In genomic region chr4:141068655-141069054, GRCm38 (mm10) we compare ENCODE assay signal across 18 mouse cellular contexts. TPM values are rescaled to one million over a fixed set of nuclear protein-coding genes. Genes with fewer than 3 reads are reported as not detected.
A peak's percentile ranks its signal among the peaks of the same experiment; 100 is the strongest.
DNase-seq lines count a peak whose midpoint lies in the region; ATAC-seq and TF ChIP-seq lines count a peak whose summit lies in the region.
"Had no signal": no experiment of that assay in that cellular context is flagged by ENCODE, and none has a peak within 500 bp of the region (broad histone marks: within the 10 kb centered on the region; RNA-seq: fewer than 3 reads in every experiment).

No protein-coding gene starts in this region.

- no peak for TF ChIP-seq EP300 in stomach, postnatal 0 days (optimal IDR thresholded peaks at IDR 0.05)
- peak; percentile 87 for TF ChIP-seq EP300 in liver, embryonic 14.5 days (IDR thresholded peaks at IDR 0.05; ENCODE audit: low read depth)

- peak overlapping the region; percentile 68; the same call in 1 of the 2 replicates for H3K27ac ChIP-seq in gastrocnemius, adult 2 months
- H3K27ac ChIP-seq in stomach, embryonic 15.5 days: no peak overlapping the region
- no peak overlapping the region for H3K27ac ChIP-seq in stomach, postnatal 0 days (replicated peaks)
- H3K27ac ChIP-seq in liver, embryonic 14.5 days: peak overlapping the region; percentile 41
- H3K27ac ChIP-seq: forebrain, embryonic 15.5 days; hindbrain, embryonic 13.5 days had no signal

- peaks cover 8% of the 10 kb centered on the region for H3K4me1 ChIP-seq in stomach, embryonic 15.5 days
- H3K4me1 ChIP-seq in stomach, postnatal 0 days (replicated peaks; ENCODE audit: control insufficient read depth, insufficient read depth): no peaks in the 10 kb centered on the region
- H3K4me1 ChIP-seq in liver, embryonic 14.5 days (replicated peaks; ENCODE audit: control insufficient read depth in 2 of 2, insufficient read depth in 2 of 2, low read length in 1 of 2): peaks cover 11 to 27% of the 10 kb centered on the region in 2 experiments
- H3K4me1 ChIP-seq: forebrain, embryonic 15.5 days had no signal

- TF ChIP-seq CTCF in gastrocnemius, adult 2 months (IDR thresholded peaks at IDR 0.05): no peak
- TF ChIP-seq CTCF in stomach, postnatal 0 days (IDR thresholded peaks at IDR 0.05; ENCODE audit: low read depth): no peak
- no peak for TF ChIP-seq CTCF in liver, embryonic 14.5 days (IDR thresholded peaks at IDR 0.05; ENCODE audit: low read depth)

- ATAC-seq in stomach, embryonic 15.5 days (ENCODE audit: insufficient read depth, low FRiP score, low read depth): peak; percentile 20; the same call in 1 of the 2 replicates
- ATAC-seq in stomach, postnatal 0 days (ENCODE audit: low FRiP score, low TSS enrichment): no peak
- ATAC-seq in liver, embryonic 14.5 days (ENCODE audit: insufficient read depth): peak; percentile 81
- ATAC-seq: activated CD4-positive, CD25-positive, alpha-beta regulatory T cell, adult 4 months; forebrain, embryonic 15.5 days; intestine, embryonic 16.5 days; Patski had no signal

- peak; percentile 16 for DNase-seq in gastrocnemius, adult 2 months
- no peak for DNase-seq in gastrocnemius, postnatal 25 days
- no peak for DNase-seq in stomach, postnatal 0 days (ENCODE audit: low spot score)
- DNase-seq in liver, embryonic 14.5 days (ENCODE audit: low read depth in 3 of 3, low spot score in 3 of 3): peak in 1 of 3 experiments; percentile 38
- no peak for DNase-seq in urinary bladder, postnatal 36 days (ENCODE audit: low spot score in 2 of 2)
- no peak for DNase-seq in urinary bladder, postnatal 25 days (ENCODE audit: low spot score)
- DNase-seq: adrenal gland, postnatal 14 days; cerebellum, postnatal 10 days; kidney, postnatal 14 days; lung, postnatal 14 days; thymus, postnatal 25 days had no signal

- H3K27me3 ChIP-seq in stomach, embryonic 15.5 days (replicated peaks): no peaks in the 10 kb centered on the region
- no peaks in the 10 kb centered on the region for H3K27me3 ChIP-seq in stomach, postnatal 0 days (ENCODE audit: control insufficient read depth, insufficient read depth, low read length)
- H3K27me3 ChIP-seq in liver, embryonic 14.5 days (ENCODE audit: control insufficient read depth, insufficient read depth, low read length): no peaks in the 10 kb centered on the region
- H3K27me3 ChIP-seq: forebrain, embryonic 15.5 days; hindbrain, embryonic 13.5 days; Patski had no signal

- H3K9ac ChIP-seq in stomach, embryonic 15.5 days: no peak overlapping the region
- H3K9ac ChIP-seq in stomach, postnatal 0 days (ENCODE audit: low read length): no peak overlapping the region
- no peak overlapping the region for H3K9ac ChIP-seq in liver, embryonic 14.5 days (replicated peaks)
- H3K9ac ChIP-seq: forebrain, embryonic 15.5 days; hindbrain, embryonic 13.5 days had no signal

- H3K4me2 ChIP-seq in stomach, embryonic 15.5 days: no peak overlapping the region
- H3K4me2 ChIP-seq in stomach, postnatal 0 days (replicated peaks; ENCODE audit: low read depth): no peak overlapping the region
- peak overlapping the region; percentile 25 for H3K4me2 ChIP-seq in liver, embryonic 14.5 days (ENCODE audit: low read depth)
- H3K4me2 ChIP-seq: forebrain, embryonic 15.5 days; hindbrain, embryonic 13.5 days had no signal

- peaks cover 67% of the 10 kb centered on the region for H3K36me3 ChIP-seq in stomach, embryonic 15.5 days
- H3K36me3 ChIP-seq in stomach, postnatal 0 days (ENCODE audit: control insufficient read depth, insufficient read depth, low read length): peaks cover 49% of the 10 kb centered on the region
- H3K36me3 ChIP-seq in liver, embryonic 14.5 days (replicated peaks; ENCODE audit: control insufficient read depth, insufficient read depth, low read depth): peaks cover 73% of the 10 kb centered on the region

- intact Hi-C loops in gastrocnemius, adult 2 months (cut with DNase I): loop anchor here (1.0 kb wide), 1 partner anchor 24 kb away; no protein-coding TSS in a partner anchor

- no peaks in the 10 kb centered on the region for H3K9me3 ChIP-seq in stomach, embryonic 15.5 days
- no peaks in the 10 kb centered on the region for H3K9me3 ChIP-seq in stomach, postnatal 0 days (ENCODE audit: control insufficient read depth, low read length)
- H3K9me3 ChIP-seq in liver, embryonic 14.5 days (ENCODE audit: control insufficient read depth, low read length): no peaks in the 10 kb centered on the region
- H3K9me3 ChIP-seq: forebrain, embryonic 15.5 days; hindbrain, embryonic 13.5 days had no signal

- 82% methylated on average over 8 of the region's 8 CpGs for WGBS in stomach, embryonic 15.5 days
- 88% methylated on average over 8 of the region's 8 CpGs for WGBS in stomach, postnatal 0 days
- WGBS in liver, embryonic 14.5 days (ENCODE audit: insufficient replicate concordance): 16% methylated on average over 8 of the region's 8 CpGs

- no peak overlapping the region for H3K4me3 ChIP-seq in gastrocnemius, adult 2 months
- H3K4me3 ChIP-seq in stomach, embryonic 15.5 days (replicated peaks): no peak overlapping the region
- H3K4me3 ChIP-seq in stomach, postnatal 0 days (ENCODE audit: low read depth, low read length): no peak overlapping the region
- H3K4me3 ChIP-seq in liver, embryonic 14.5 days (ENCODE audit: insufficient read depth in 1 of 2, low read depth in 2 of 2, low read length in 2 of 2): no peak overlapping the region
- H3K4me3 ChIP-seq: forebrain, embryonic 15.5 days; hindbrain, embryonic 13.5 days had no signal

RNA-seq across cellular contexts. Expression of gene Crocc, which starts 8.3 kb away (rescaled TPM):
- total RNA-seq in gastrocnemius, adult 2 months (2021): 1 to 10 TPM; 1.7 to 2.0 TPM
- total RNA-seq in gastrocnemius, postnatal 25 days (2021): 1 to 10 TPM; 1.8 to 2.4 TPM
- polyA plus RNA-seq in stomach, embryonic 15.5 days (2015; fragmentation: Nextera tagmentation; extraction: Ambion mirVana): 4.2 and 5.9 TPM in 2 replicates
- polyA plus RNA-seq in stomach, postnatal 0 days (2015; fragmentation: Nextera tagmentation; extraction: Ambion mirVana): 1.4 and 1.6 TPM in 2 replicates
- polyA plus RNA-seq in liver, embryonic 14.5 days (2012; rRNA removed): 1.3 and 1.7 TPM in 2 replicates
- polyA plus RNA-seq in liver, embryonic 14.5 days (2014; fragmentation: Nextera tagmentation; extraction: Ambion mirVana): 0.35 and 0.53 TPM in 2 replicates

RNA-seq across cellular contexts. Expression of gene Necap2, which starts 9.5 kb away (rescaled TPM):
- total RNA-seq in gastrocnemius, adult 2 months (2021): 10 to 100 TPM; 13.1 to 16.5 TPM
- total RNA-seq in gastrocnemius, postnatal 25 days (2021): 10 to 100 TPM; 12.6 to 14.5 TPM
- polyA plus RNA-seq in stomach, embryonic 15.5 days (2015; fragmentation: Nextera tagmentation; extraction: Ambion mirVana): 81.4 and 82.0 TPM in 2 replicates
- 77.7 and 81.1 TPM in 2 replicates for polyA plus RNA-seq in stomach, postnatal 0 days (2015; fragmentation: Nextera tagmentation; extraction: Ambion mirVana)
- 58.9 and 60.3 TPM in 2 replicates for polyA plus RNA-seq in liver, embryonic 14.5 days (2012; rRNA removed)
- 88.7 and 99.5 TPM in 2 replicates for polyA plus RNA-seq in liver, embryonic 14.5 days (2014; fragmentation: Nextera tagmentation; extraction: Ambion mirVana)

RNA-seq across cellular contexts. Expression of gene Spata21, which starts 19.5 kb away (rescaled TPM):
- total RNA-seq in gastrocnemius, adult 2 months (2021): not detected
- not detected for total RNA-seq in gastrocnemius, postnatal 25 days (2021)
- 0.05 and 0.15 TPM in 2 replicates for polyA plus RNA-seq in stomach, embryonic 15.5 days (2015; fragmentation: Nextera tagmentation; extraction: Ambion mirVana)
- polyA plus RNA-seq in stomach, postnatal 0 days (2015; fragmentation: Nextera tagmentation; extraction: Ambion mirVana): 0.05 and 0.11 TPM in 2 replicates
- polyA plus RNA-seq in liver, embryonic 14.5 days (2012; rRNA removed): 0.03 TPM in 1 of 2 replicates, not detected in the other
- not detected in 2 replicates for polyA plus RNA-seq in liver, embryonic 14.5 days (2014; fragmentation: Nextera tagmentation; extraction: Ambion mirVana)
- total RNA-seq: adrenal gland, postnatal 14 days had no signal
- polyA plus RNA-seq: intestine, embryonic 16.5 days; Patski; spleen, adult 2 months had no signal

RNA-seq across cellular contexts. Expression of gene Mfap2, which starts 58.4 kb away (rescaled TPM):
- 1 to 10 TPM; 1.5 to 4.7 TPM for total RNA-seq in gastrocnemius, adult 2 months (2021)
- 10 to 100 TPM; 11.9 to 13.3 TPM for total RNA-seq in gastrocnemius, postnatal 25 days (2021)
- 418 and 436 TPM in 2 replicates for polyA plus RNA-seq in stomach, embryonic 15.5 days (2015; fragmentation: Nextera tagmentation; extraction: Ambion mirVana)
- polyA plus RNA-seq in stomach, postnatal 0 days (2015; fragmentation: Nextera tagmentation; extraction: Ambion mirVana): 244 and 247 TPM in 2 replicates
- polyA plus RNA-seq in liver, embryonic 14.5 days (2012; rRNA removed): 7.1 and 10.5 TPM in 2 replicates
- polyA plus RNA-seq in liver, embryonic 14.5 days (2014; fragmentation: Nextera tagmentation; extraction: Ambion mirVana): 11.0 and 11.6 TPM in 2 replicates
- polyA plus RNA-seq: activated CD4-positive, CD25-positive, alpha-beta regulatory T cell, adult 4 months had no signal

Comparison
In these comparisons a context has a peak if more than half of its experiments do, and no peak if none do; other contexts are left out.
1. H3K27ac ChIP-seq: peak in gastrocnemius, adult 2 months (single experiment) and liver, embryonic 14.5 days (single experiment); none in stomach, embryonic 15.5 days (single experiment) and stomach, postnatal 0 days (single experiment).